Mouse (Mus musculus) cerebellum, adult 2 months (tissue): ENCODE measurements at regions not wholly inside any gene's neighbourhood (a gene's known extent, or its start where the extent isn't known, plus 50 kb on each side); places are given as distances from the start of the nearest gene placed in this dataset.

Experiments used
- CTCF ChIP-seq: fragments of 200-500 bp; IDR thresholded peaks from 2 replicates; pipeline ENCODE4 v1.5.1; 2011; ENCODE audit warnings: low read depth, mild to moderate bottlenecking, control low read depth, low read length, moderate library complexity, borderline replicate concordance; ENCODE audit not compliant: insufficient read depth
- POLR2A ChIP-seq: fragments of 200-500 bp; IDR thresholded peaks from 2 replicates; pipeline ENCODE4 v1.6.1; 2011; ENCODE audit warnings: low read length, control low read depth, borderline replicate concordance; ENCODE audit not compliant: insufficient read depth

- TF ChIP-seq CTCF (no peak), POLR2A (no peak)
These were observed 62.0 kb upstream of the Calm2 start for GRCm38 (mm10) chr17:87508582-87509253.
